Mouse (Mus musculus): ENCODE data around the gene Zscan5b. TPM values are rescaled to one million over a fixed set of nuclear protein-coding genes. Genes with fewer than 3 reads are reported as not detected.
A peak's percentile ranks its signal among the peaks of the same experiment; 100 is the strongest.

Zscan5b gene
- polyA plus RNA-seq, 1 experiment from 2014 or later, result not detected

- H3K9me3 ChIP-seq (ENCODE audit: control insufficient read depth, low read length), result no peaks in the 10 kb centered on the region
- peak overlapping the region; percentile 70 for H3K9ac ChIP-seq (ENCODE audit: low read length)
- peaks cover 4% of the 10 kb centered on the region; the same call in 1 of the 2 replicates for H3K4me1 ChIP-seq (replicated peaks; ENCODE audit: control insufficient read depth, insufficient read depth, low read length)
- peak overlapping the region; percentile 67 for H3K27ac ChIP-seq (ENCODE audit: low read depth, low read length)
- WGBS, result under 1% methylated on average over 23 of the region's 23 CpGs
- H3K4me3 ChIP-seq (ENCODE audit: low read depth, low read length), result peak overlapping the region; percentile 44
- peak overlapping the region; percentile 64 for H3K4me2 ChIP-seq (ENCODE audit: low read depth, low read length, severe bottlenecking)
- ATAC-seq (replicated peaks; ENCODE audit: low FRiP score), result peak; percentile 66
- H3K36me3 ChIP-seq (ENCODE audit: control insufficient read depth, insufficient read depth, low read length), result no peaks in the 10 kb centered on the region
- H3K27me3 ChIP-seq (ENCODE audit: control insufficient read depth, insufficient read depth, low read length), result no peaks in the 10 kb centered on the region
- DNase-seq (ENCODE audit: low spot score), result peak; percentile 87
These were observed 61.5 kb downstream of the Zscan5b start for GRCm38 (mm10) chr7:6283451-6284075.

- H3K9me3 ChIP-seq (ENCODE audit: control insufficient read depth, low read length), result no peaks in the 10 kb centered on the region
- 81% methylated on average over 4 of the region's 4 CpGs for WGBS
- no peak overlapping the region for H3K4me2 ChIP-seq (ENCODE audit: low read depth, low read length, severe bottlenecking)
- H3K4me1 ChIP-seq (replicated peaks; ENCODE audit: control insufficient read depth, insufficient read depth, low read length), result peaks cover 4% of the 10 kb centered on the region; the same call in 1 of the 2 replicates
- H3K27me3 ChIP-seq (ENCODE audit: control insufficient read depth, insufficient read depth, low read length), result no peaks in the 10 kb centered on the region
- no peak for ATAC-seq (replicated peaks; ENCODE audit: low FRiP score)
- no peaks in the 10 kb centered on the region for H3K36me3 ChIP-seq (ENCODE audit: control insufficient read depth, insufficient read depth, low read length)
- no peak overlapping the region for H3K27ac ChIP-seq (ENCODE audit: low read depth, low read length)
- no peak overlapping the region for H3K4me3 ChIP-seq (ENCODE audit: low read depth, low read length)
- no peak overlapping the region for H3K9ac ChIP-seq (ENCODE audit: low read length)
- no peak for DNase-seq (ENCODE audit: low spot score)
These were observed 62.4 kb downstream of the Zscan5b start for GRCm38 (mm10) chr7:6284442-6285012.

- Histone ChIP-seq H3K9me3 (ENCODE audit: control insufficient read depth, low read length) (no peaks in the 10 kb centered on the region), H3K4me3 (ENCODE audit: low read depth, low read length) (no peak overlapping the region), H3K36me3 (ENCODE audit: control insufficient read depth, insufficient read depth, low read length) (no peaks in the 10 kb centered on the region), H3K27ac (ENCODE audit: low read depth, low read length) (no peak overlapping the region), H3K4me2 (ENCODE audit: low read depth, low read length, severe bottlenecking) (peak overlapping the region; percentile 66; the same call in 1 of the 2 replicates), H3K27me3 (ENCODE audit: control insufficient read depth, insufficient read depth, low read length) (no peaks in the 10 kb centered on the region), H3K4me1 (replicated peaks; ENCODE audit: control insufficient read depth, insufficient read depth, low read length) (peaks cover 4% of the 10 kb centered on the region; the same call in 1 of the 2 replicates), H3K9ac (ENCODE audit: low read length) (no peak overlapping the region)
- DNase-seq (ENCODE audit: low spot score) (no peak), ATAC-seq (replicated peaks; ENCODE audit: low FRiP score) (no peak)
- WGBS, result 88% methylated on average over 6 of the region's 6 CpGs
These were observed 63.3 kb downstream of the Zscan5b start for GRCm38 (mm10) chr7:6285366-6285765.

- Histone ChIP-seq H3K27ac (ENCODE audit: low read depth, low read length) (peak within 1 kb of the TSS; percentile 62), H3K9me3 (ENCODE audit: control insufficient read depth, low read length) (no peaks in the 10 kb centered on the region), H3K4me1 (replicated peaks; ENCODE audit: control insufficient read depth, insufficient read depth, low read length) (peaks cover 4% of the 10 kb centered on the region; the same call in 1 of the 2 replicates), H3K9ac (ENCODE audit: low read length) (peak within 1 kb of the TSS; percentile 50), H3K4me3 (ENCODE audit: low read depth, low read length) (peak within 1 kb of the TSS; percentile 46), H3K4me2 (ENCODE audit: low read depth, low read length, severe bottlenecking) (peak within 1 kb of the TSS; percentile 66), H3K36me3 (ENCODE audit: control insufficient read depth, insufficient read depth, low read length) (no peaks in the 10 kb centered on the region), H3K27me3 (ENCODE audit: control insufficient read depth, insufficient read depth, low read length) (no peaks in the 10 kb centered on the region)
- peak; percentile 84 for ATAC-seq (replicated peaks; ENCODE audit: low FRiP score)
- 3% methylated on average over 40 of the region's 50 CpGs for WGBS
- DNase-seq (ENCODE audit: low spot score), result peak; percentile 99
These were observed 64.0 kb downstream of the Zscan5b start, which contains the start of gene Zfp667 for GRCm38 (mm10) chr7:6285842-6286705. Zfp667 (plus strand) TSS chr7:6286579.

GRCm38 (mm10) chr7:6286921-6287531, 64.9 kb downstream of the Zscan5b start:
- Histone ChIP-seq H3K4me3 (ENCODE audit: low read depth, low read length) (peak overlapping the region; percentile 46), H3K27me3 (ENCODE audit: control insufficient read depth, insufficient read depth, low read length) (no peaks in the 10 kb centered on the region), H3K9ac (ENCODE audit: low read length) (peak overlapping the region; percentile 49), H3K4me1 (replicated peaks; ENCODE audit: control insufficient read depth, insufficient read depth, low read length) (peaks cover 4% of the 10 kb centered on the region; the same call in 1 of the 2 replicates), H3K9me3 (ENCODE audit: control insufficient read depth, low read length) (no peaks in the 10 kb centered on the region), H3K27ac (ENCODE audit: low read depth, low read length) (no peak overlapping the region; the same call in 1 of the 2 replicates), H3K36me3 (ENCODE audit: control insufficient read depth, insufficient read depth, low read length) (no peaks in the 10 kb centered on the region), H3K4me2 (ENCODE audit: low read depth, low read length, severe bottlenecking) (peak overlapping the region; percentile 66)
- DNase-seq (ENCODE audit: low spot score), result peak; percentile 49
- peak; percentile 11; the same call in 1 of the 2 replicates for ATAC-seq (replicated peaks; ENCODE audit: low FRiP score)
- WGBS, result 33% methylated on average over 15 of the region's 15 CpGs

Other genes starting within 250 kb of the Zscan5b start
- gene Vmn1r65, start 211.3 kb upstream of the Zscan5b start, polyA plus RNA-seq (2014; fragmentation: Nextera tagmentation; extraction: Ambion mirVana), result not detected in 2 replicates
- gene Nlrp4c, start 177.1 kb upstream of the Zscan5b start, polyA plus RNA-seq (2014; fragmentation: Nextera tagmentation; extraction: Ambion mirVana), result not detected in 2 replicates
- 11.2 and 12.3 TPM in 2 replicates for gene Zfp787, start 66.3 kb upstream of the Zscan5b start, polyA plus RNA-seq (2014; fragmentation: Nextera tagmentation; extraction: Ambion mirVana)
- 73.9 and 82.4 TPM in 2 replicates for gene Zfp444, start 50.1 kb upstream of the Zscan5b start, polyA plus RNA-seq (2014; fragmentation: Nextera tagmentation; extraction: Ambion mirVana)
- not detected in 2 replicates for gene Galp, start 25.2 kb upstream of the Zscan5b start, polyA plus RNA-seq (2014; fragmentation: Nextera tagmentation; extraction: Ambion mirVana)
- gene Epp13, start 30.4 kb downstream of the Zscan5b start, polyA plus RNA-seq (2014; fragmentation: Nextera tagmentation; extraction: Ambion mirVana), result not detected in 2 replicates
- gene Zfp667, start 64.3 kb downstream of the Zscan5b start, polyA plus RNA-seq (2014; fragmentation: Nextera tagmentation; extraction: Ambion mirVana), result 10.7 and 10.9 TPM in 2 replicates
- gene Zfp583, start 109.0 kb downstream of the Zscan5b start, polyA plus RNA-seq (2014; fragmentation: Nextera tagmentation; extraction: Ambion mirVana), result 5.9 and 6.6 TPM in 2 replicates
- 3.9 and 4.1 TPM in 2 replicates for gene Gm3854, start 121.5 kb downstream of the Zscan5b start, polyA plus RNA-seq (2014; fragmentation: Nextera tagmentation; extraction: Ambion mirVana)
- 1.9 and 3.1 TPM in 2 replicates for gene Zfp78, start 141.0 kb downstream of the Zscan5b start, polyA plus RNA-seq (2014; fragmentation: Nextera tagmentation; extraction: Ambion mirVana)
- 12.3 and 12.8 TPM in 2 replicates for gene Zfp28, start 161.0 kb downstream of the Zscan5b start, polyA plus RNA-seq (2014; fragmentation: Nextera tagmentation; extraction: Ambion mirVana)
- gene Smim17, start 176.4 kb downstream of the Zscan5b start, polyA plus RNA-seq (2014; fragmentation: Nextera tagmentation; extraction: Ambion mirVana), result 0.55 and 0.99 TPM in 2 replicates
- not detected in 2 replicates for gene Gm20715, start 188.0 kb downstream of the Zscan5b start, polyA plus RNA-seq (2014; fragmentation: Nextera tagmentation; extraction: Ambion mirVana)
- not detected in 2 replicates for gene Olfr1344, start 216.4 kb downstream of the Zscan5b start, polyA plus RNA-seq (2014; fragmentation: Nextera tagmentation; extraction: Ambion mirVana)
- not detected in 2 replicates for gene Olfr1336, start 233.9 kb downstream of the Zscan5b start, polyA plus RNA-seq (2014; fragmentation: Nextera tagmentation; extraction: Ambion mirVana)
- gene Olfr1346, start 244.8 kb downstream of the Zscan5b start, polyA plus RNA-seq (2014; fragmentation: Nextera tagmentation; extraction: Ambion mirVana), result not detected in 2 replicates